Mouse (Mus musculus): ENCODE results near the gene Ralgps1.

DNA sequence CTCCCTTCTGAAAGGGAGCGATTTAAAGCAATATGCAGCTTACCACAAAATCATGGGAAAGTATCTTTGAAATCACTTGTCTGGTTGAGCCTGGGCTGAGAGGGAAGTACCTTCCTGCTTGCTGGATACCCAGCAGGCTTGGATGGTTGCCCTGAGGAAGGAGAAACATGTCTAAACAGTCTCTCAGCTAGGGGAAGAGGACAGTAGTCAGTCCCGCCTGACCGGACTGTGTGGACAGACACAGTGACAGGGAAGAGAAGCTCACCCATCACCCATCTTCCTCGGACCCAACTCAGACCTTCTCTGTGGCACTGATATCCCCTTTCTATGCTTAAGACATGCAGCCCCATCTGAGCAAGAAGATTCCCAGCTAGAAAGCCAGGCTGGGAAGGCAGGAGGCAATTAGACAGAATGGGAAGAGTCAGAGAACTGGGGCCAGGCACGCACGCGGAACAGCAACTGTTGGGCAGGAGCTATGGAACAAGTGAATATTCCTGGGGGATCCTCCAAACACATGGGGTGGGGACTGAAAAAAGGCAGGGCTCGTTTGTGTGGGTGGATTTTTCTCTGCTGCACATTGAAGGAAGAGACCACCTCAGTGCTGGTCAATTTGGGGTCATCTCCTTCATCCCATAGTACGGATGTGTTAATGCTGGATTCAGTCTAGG is 116.8 kb downstream of the Ralgps1 start:
- no peak for TF ChIP-seq CTCF (IDR thresholded peaks at IDR 0.05)
- TF ChIP-seq EP300 (IDR thresholded peaks at IDR 0.05): no peak
